Mouse (Mus musculus) right cerebral cortex, postnatal 36 days (tissue): ENCODE measurements around the gene Ppp2r5b.

Experiments
- DNase-seq, 2 experiments: peaks; one replicate each; pipeline ENCODE4 v3.0.0; 2022; ENCODE audit warnings: low spot score in 2 of 2, mixed read lengths in 1 of 2

Ppp2r5b gene

DNA sequence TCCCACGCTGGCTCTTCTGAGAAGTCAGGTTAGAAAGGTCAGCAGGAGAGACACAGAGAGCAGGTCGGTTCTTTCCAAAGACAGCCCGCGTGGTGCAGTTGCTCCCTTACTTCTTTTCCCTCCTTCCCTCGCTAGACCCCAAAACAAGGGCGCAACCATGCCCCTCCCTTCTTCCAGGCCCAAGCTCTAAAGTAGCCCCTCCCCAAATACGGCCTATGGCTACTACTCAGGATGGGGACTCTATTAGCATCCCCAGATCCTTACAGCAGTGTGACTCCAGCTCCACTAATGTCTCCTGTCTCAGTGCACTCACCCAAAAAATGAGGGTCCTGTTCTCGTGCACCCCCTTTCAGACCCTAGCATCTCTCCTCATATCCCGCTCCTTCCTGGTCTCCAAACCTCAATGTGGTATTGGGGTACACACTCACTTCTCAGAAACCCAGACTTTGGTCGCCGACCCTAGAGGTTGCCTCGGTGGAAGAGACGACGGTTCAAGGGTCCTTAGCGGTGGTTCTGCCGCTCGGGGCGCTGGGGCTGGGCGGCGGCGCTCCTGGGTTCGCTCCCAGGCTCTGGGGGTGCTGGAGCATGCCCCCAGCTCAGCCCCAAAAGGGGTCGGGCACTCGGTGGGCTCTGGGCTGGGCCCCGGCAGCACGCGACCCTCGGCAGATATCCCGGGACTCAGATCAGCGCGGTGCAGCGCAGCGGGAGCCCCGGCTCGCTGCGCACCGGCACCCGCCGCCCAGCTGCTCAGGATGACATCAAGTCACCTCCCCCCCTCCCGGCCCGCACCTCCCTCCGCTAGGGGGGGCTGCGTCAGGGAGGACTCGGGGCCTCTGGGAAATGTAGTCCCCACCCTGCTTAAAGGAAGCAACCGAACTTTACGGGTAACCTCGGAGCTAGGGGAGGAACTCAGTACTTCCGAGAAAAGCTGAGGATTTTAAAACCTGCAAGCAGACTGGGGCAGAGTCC, at the start of gene Ppp2r5b:
Gene Ppp2r5b (minus strand): TSS at position 789 of the 969 bp plus-strand sequence.
- DNase-seq, result peak; percentile 90 to 92

DNA sequence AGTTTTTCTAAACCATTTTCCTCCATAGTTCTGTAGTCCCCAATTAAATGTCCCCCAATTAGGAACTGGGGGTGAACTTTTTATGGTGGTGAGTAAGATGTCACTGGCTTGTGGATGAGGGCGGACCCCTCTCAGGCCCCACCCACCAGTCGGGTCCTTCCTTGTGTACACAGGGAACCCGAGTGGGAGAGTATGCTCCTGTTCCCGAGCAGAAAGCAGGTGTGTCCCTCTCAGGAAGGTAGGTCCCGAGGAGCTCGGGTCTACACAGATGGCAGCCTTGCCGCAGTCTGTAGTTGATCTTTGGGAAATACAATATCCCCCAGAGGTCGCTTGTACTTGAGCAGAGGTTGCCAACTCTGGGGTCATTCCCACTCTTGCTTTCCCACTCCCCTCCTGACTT, 49.6 kb upstream of the Ppp2r5b start:
- no peak for DNase-seq

DNA sequence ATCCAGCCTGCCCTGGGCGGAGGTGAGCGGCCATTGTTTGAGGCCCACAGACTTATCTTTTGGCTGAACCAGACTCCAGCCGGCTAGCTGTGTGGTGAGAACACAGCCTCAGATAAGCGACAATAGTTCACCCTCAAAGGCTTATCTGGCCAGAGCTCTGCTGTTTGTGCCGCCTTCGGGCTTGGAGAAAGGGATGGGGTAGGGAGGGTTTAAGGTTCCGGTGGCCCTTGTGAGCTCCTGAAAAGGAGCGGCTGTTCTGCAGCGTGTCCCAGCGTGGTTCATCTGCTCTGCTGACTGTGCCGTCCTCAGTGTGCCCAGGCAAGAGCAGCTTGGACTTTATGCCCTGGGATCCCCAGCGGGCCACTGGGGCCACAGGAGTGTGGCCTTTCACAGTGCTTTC, 48.8 kb upstream of the Ppp2r5b start:
- no peak for DNase-seq

GRCm38 (mm10) chr19:6283001-6283400, 47.3 kb upstream of the Ppp2r5b start:
- no peak for DNase-seq

GRCm38 (mm10) chr19:6281122-6282020, 45.7 kb upstream of the Ppp2r5b start:
- DNase-seq, result no peak

- no peak for DNase-seq
These were observed 44.9 kb upstream of the Ppp2r5b start for GRCm38 (mm10) chr19:6280554-6280953.

- no peak for DNase-seq
These were observed 43.9 kb upstream of the Ppp2r5b start for GRCm38 (mm10) chr19:6279481-6280144.

DNA sequence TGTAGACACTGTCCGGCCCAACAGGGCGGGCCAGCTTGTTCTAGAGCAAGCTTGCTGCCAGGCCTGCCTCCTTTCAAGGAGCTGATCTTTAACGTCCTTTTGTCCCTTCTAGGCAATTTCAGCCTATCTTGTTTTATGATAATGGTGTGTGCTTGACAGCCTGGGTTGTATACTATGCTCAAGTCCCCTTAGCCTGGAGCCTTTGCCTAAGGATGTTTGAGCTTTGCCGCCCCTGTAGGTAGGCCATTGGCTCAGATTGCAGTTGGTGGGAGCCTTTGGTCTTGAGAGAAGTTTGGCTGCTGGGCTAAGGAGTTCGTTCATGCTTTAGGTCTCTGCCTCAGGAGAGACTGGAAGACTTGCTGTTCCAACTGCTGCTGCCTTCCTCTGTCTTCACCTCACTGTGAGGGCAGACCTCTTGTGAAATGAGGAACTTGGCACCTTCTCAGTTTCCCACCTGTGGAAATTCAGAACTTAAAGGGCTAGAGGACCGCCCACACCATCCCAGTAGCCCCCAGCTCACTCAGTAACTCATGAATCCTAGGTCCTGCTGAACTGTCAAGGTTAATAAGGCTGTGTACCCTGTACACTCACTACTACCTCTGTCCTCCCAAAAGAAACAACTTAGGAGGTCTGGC, 42.9 kb upstream of the Ppp2r5b start:
- DNase-seq, result no peak

GRCm38 (mm10) chr19:6277661-6278438, 42.2 kb upstream of the Ppp2r5b start:
- no peak for DNase-seq

- DNase-seq, result peak; percentile 95 to 96
These were observed 41.1 kb upstream of the Ppp2r5b start, which contains the start of gene Ehd1 for GRCm38 (mm10) chr19:6276426-6277421. Gene Ehd1, plus strand, starts transcription at chr19:6276725.

DNA sequence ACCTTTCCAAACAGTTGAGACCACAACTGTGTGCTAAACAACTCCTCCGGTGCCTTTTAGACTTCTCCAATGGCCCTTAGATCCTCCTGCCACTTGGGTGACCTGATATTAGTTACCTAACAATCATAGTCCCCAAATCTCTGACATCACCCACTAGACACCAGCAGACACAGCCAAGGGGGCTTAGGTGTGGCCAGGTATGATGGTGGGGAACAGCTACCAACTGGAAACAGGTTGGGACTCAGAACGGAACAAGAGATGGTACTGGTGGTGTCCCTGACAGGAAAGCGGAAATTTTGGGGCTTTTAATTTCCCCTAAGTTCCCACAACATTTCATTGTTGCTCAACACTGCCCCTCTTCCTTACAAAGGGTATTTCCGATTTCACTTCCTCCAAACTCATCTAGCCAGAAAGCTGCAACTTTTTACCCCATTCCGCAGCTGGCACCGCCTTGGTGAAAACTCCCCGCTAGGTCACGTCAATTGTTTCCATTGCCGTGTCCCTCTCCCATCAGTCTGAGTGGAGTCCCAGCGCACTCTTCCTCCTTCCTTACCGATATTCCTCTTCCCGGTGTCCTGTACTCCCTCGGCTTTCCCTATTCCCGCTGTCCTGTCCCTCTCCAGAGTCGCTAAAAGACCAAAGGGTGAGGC, 40.2 kb upstream of the Ppp2r5b start:
- DNase-seq, result no peak

GRCm38 (mm10) chr19:6273998-6274608, 38.4 kb upstream of the Ppp2r5b start:
- no peak for DNase-seq

GRCm38 (mm10) chr19:6273592-6273991, 37.9 kb upstream of the Ppp2r5b start:
- no peak for DNase-seq

DNA sequence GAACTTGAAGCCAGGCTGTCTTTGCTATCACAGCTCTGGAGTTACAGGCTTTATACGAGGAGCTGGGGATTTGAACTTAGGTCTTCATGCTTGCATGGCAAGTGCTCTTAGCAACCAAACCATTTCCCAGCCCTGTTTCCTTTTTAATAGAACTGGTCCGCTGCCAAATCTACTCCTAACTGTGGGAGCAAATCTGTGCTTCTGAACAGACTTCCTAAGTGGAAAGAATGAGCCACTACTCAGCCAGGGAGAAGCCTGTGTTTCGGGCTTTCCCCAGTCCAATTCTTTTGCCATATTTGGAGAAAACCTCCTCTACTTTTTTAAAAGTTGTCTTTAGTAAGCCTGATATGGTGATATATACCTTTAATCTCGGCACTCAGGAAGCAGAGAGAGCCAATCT, 37.1 kb upstream of the Ppp2r5b start:
- no peak for DNase-seq

- DNase-seq, result no peak
These were observed 36.4 kb upstream of the Ppp2r5b start for GRCm38 (mm10) chr19:6272053-6272452.

- no peak for DNase-seq
These were observed 35.5 kb upstream of the Ppp2r5b start for GRCm38 (mm10) chr19:6271206-6271605.

DNA sequence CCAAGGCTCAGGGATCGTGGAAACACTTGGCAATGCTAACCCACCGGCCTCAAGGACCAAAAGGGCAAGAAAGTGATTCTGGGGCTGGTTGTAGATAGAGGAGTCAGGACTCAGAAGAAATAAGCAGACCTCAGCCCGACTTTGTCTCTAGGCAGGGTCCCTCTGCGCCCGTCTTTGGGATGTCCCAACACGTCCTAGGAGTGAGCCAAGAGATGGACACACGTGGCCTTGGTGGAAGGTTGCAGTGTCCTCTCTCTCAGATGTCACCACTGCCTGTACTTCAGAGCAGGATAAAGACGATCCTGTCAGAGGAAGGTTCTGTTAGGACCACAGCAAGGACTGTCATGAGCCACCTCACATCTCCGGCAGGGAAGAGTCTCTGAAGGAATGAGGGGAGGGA, 35.0 kb upstream of the Ppp2r5b start:
- no peak for DNase-seq

DNA sequence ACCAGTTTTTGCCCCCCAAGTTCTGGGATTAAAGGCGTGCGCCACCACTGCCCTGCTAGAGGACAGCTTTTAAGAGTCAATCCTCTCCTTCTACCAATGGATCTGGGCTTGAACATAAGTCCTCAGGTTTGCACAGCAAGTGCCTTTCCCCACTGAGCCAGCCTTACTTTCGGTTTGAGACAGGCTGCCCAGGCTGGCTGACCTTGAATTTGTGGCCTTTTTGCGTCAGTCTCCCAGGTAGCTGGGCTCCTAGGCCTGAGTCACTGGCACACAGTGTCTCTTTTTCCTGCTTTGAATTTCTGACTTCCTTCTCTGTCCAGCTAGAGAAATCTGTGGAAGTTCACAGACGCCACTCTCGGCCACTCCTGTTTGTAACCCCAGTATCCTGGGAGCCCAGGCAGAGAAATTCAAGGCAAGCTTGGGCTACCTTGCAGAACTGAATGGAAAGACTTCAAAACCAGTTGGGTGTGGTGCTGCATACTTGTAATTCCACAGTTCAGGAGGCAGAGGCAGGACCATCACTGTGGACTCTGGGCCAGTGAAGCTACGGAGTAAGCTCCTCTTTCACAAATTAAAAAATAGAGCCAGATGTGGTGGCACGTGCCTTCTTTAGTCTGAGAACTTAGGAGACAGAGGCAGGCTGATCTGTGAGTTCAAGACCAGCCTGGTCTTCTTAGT, 34.3 kb upstream of the Ppp2r5b start:
- DNase-seq, result no peak
